Mouse (Mus musculus) stomach, postnatal 0 days (tissue): ENCODE results near the gene Abcc4. TPM values are rescaled to one million over a fixed set of nuclear protein-coding genes. Genes with fewer than 3 reads are reported as not detected.

Experiments
- ATAC-seq: fragments of 200-750 bp; cut with Nextera tagmentation; 2 replicates; pipeline ENCODE4 v1.8.0; 2017; ENCODE audit not compliant: low FRiP score, low TSS enrichment
- DNase-seq: peaks from one replicate; pipeline ENCODE4 v3.0.0-alpha.2; 2016; ENCODE audit warnings: low spot score
- H3K27ac ChIP-seq: fragments of 300-500 bp; sonication (generic); replicated peaks from 2 replicates; pipeline ENCODE4 v1.5.1; 2014; ENCODE audit warnings: mild to moderate bottlenecking, control low read depth
- H3K27me3 ChIP-seq: fragments of 300-500 bp; sonication (generic); 2 replicates; pipeline ENCODE4 v1.6.1; 2014; ENCODE audit warnings: low read length; ENCODE audit not compliant: control insufficient read depth, insufficient read depth
- H3K36me3 ChIP-seq: fragments of 300-500 bp; sonication (generic); 2 replicates; pipeline ENCODE4 v1.6.1; 2014; ENCODE audit warnings: low read length, mixed read lengths; ENCODE audit not compliant: control insufficient read depth, insufficient read depth
- H3K4me1 ChIP-seq: fragments of 300-500 bp; sonication (generic); replicated peaks from 2 replicates; pipeline ENCODE4 v1.6.1; 2014; ENCODE audit warnings: antibody characterized with exemption; ENCODE audit not compliant: control insufficient read depth, insufficient read depth
- H3K4me2 ChIP-seq: fragments of 300-500 bp; sonication (generic); replicated peaks from 2 replicates; pipeline ENCODE4 v1.6.1; 2014; ENCODE audit warnings: low read depth, mild to moderate bottlenecking, control low read depth, moderate library complexity
- H3K4me3 ChIP-seq: fragments of 300-500 bp; sonication (generic); 2 replicates; pipeline ENCODE4 v1.5.1; 2014; ENCODE audit warnings: low read depth, low read length, control low read depth
- H3K9ac ChIP-seq: fragments of 300-500 bp; sonication (generic); 2 replicates; pipeline ENCODE4 v1.6.1; 2014; ENCODE audit warnings: mild to moderate bottlenecking, low read length, control low read depth, mixed read lengths
- H3K9me3 ChIP-seq: fragments of 300-500 bp; sonication (generic); 2 replicates; pipeline ENCODE4 v1.6.1; 2016; ENCODE audit warnings: low read length; ENCODE audit not compliant: control insufficient read depth
- CTCF ChIP-seq: IDR thresholded peaks from 2 replicates; pipeline ENCODE4 v1.5.1; 2016; ENCODE audit warnings: antibody characterized with exemption, low read depth, mild to moderate bottlenecking, moderate library complexity
- EP300 ChIP-seq: optimal IDR thresholded peaks from 2 replicates; pipeline ENCODE3; 2016; ENCODE audit warnings: antibody characterized with exemption
- WGBS: fragments of 180-500 bp; shearing (Covaris S2); extraction: QIAGEN DNeasy Blood & Tissue Kit; methylation state at CpG from one replicate; pipeline ENCODE4 v1.1.7; 2014; 5-methylcytosine and 5-hydroxymethylcytosine counted together
- polyA plus RNA-seq: library from polyadenylated mRNA; unstranded; fragments of >200 nt; fragmentation: Nextera tagmentation; extraction: Ambion mirVana; gene quantifications from 2 replicates; pipeline ENCODE4 v1.2.1, GENCODE M21; 2015

The Abcc4 gene
- polyA plus RNA-seq, 1 experiment from 2014 or later = 1.9 TPM

- Histone ChIP-seq H3K4me3 (no peak overlapping the region), H3K36me3 (no peaks in the 10 kb centered on the region), H3K9me3 (no peaks in the 10 kb centered on the region), H3K27ac (no peak overlapping the region), H3K27me3 (no peaks in the 10 kb centered on the region), H3K4me2 (no peak overlapping the region), H3K4me1 (no peaks in the 10 kb centered on the region), H3K9ac (no peak overlapping the region)
- DNase-seq = no peak
- TF ChIP-seq EP300 = no peak
- no peak for TF ChIP-seq CTCF
- 65% methylated on average over 7 of the region's 7 CpGs for whole genome bisulfite sequencing
- ATAC-seq = no peak
These were observed 215.5 kb downstream of the Abcc4 start for GRCm38 (mm10) chr14:118490525-118490924.

DNA sequence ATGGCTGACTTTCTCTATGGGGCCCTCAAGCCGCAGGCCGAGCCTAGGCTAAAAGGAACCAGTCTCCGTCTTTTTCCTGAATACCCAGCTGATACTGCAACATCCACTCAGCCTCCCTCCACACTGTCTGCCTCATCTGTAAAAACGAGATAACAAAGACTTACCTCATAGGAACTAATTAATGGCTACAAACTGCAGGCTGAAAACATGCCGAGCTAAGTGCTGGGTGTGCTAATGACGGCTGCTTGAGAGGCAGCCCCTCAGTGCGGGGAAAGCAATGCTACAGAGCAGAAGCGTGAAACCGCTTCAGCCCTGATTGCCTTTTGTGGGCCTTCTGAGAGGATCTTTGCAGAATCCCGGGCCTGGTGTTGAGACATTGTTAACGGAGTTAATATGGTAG lies 219.7 kb downstream of the Abcc4 start:
- H3K9ac ChIP-seq = no peak overlapping the region
- WGBS = 87% methylated on average over 11 of the region's 11 CpGs
- no peak overlapping the region for H3K4me2 ChIP-seq
- no peaks in the 10 kb centered on the region for H3K36me3 ChIP-seq
- DNase-seq (no peak), ATAC-seq (no peak)
- no peak overlapping the region for H3K4me3 ChIP-seq
- H3K27ac ChIP-seq = no peak overlapping the region
- no peaks in the 10 kb centered on the region for H3K9me3 ChIP-seq
- H3K27me3 ChIP-seq = no peaks in the 10 kb centered on the region
- H3K4me1 ChIP-seq = no peaks in the 10 kb centered on the region
- no peak for TF ChIP-seq EP300
- no peak for TF ChIP-seq CTCF

DNA sequence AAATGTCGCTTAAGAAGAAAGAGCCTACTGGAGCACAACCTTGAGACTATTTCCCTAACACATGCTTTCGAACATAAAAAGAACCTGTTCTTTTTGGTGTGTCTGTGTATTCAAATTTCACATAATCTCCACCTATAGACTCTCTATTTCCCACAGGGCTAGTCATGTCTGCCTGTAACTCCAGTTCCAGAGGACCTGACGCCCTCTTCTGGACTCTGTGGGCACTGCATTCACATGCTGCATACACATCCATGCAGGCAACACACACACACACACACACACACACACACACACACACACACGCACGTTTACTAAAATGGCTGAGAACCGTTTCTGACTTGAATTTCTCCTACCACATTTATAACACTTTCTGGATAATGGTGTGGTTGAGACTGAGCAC lies 220.4 kb downstream of the Abcc4 start:
- no peak overlapping the region for H3K27ac ChIP-seq
- DNase-seq (no peak), ATAC-seq (no peak)
- no peaks in the 10 kb centered on the region for H3K9me3 ChIP-seq
- no peak overlapping the region for H3K4me2 ChIP-seq
- H3K36me3 ChIP-seq = no peaks in the 10 kb centered on the region
- H3K4me3 ChIP-seq = no peak overlapping the region
- H3K27me3 ChIP-seq = no peaks in the 10 kb centered on the region
- no peaks in the 10 kb centered on the region for H3K4me1 ChIP-seq
- peak; percentile 28; the same call in 1 of the 2 replicates for TF ChIP-seq CTCF
- no peak for TF ChIP-seq EP300
- no peak overlapping the region for H3K9ac ChIP-seq
- 92% methylated on average over 6 of the region's 6 CpGs for WGBS

- DNase-seq = no peak
- Histone ChIP-seq H3K9me3 (no peaks in the 10 kb centered on the region), H3K4me3 (no peak overlapping the region), H3K36me3 (no peaks in the 10 kb centered on the region), H3K4me1 (no peaks in the 10 kb centered on the region), H3K9ac (no peak overlapping the region), H3K4me2 (no peak overlapping the region), H3K27me3 (no peaks in the 10 kb centered on the region), H3K27ac (0 out of 2 replicates have a peak overlapping the region, but pooled peaks have one; percentile 9)
- ATAC-seq = no peak
- no peak for TF ChIP-seq CTCF
- no peak for TF ChIP-seq EP300
- 60% methylated on average over 5 of the region's 5 CpGs for WGBS
These were observed 223.7 kb downstream of the Abcc4 start for GRCm38 (mm10) chr14:118482320-118482719.

GRCm38 (mm10) chr14:118481779-118482178 lies 224.2 kb downstream of the Abcc4 start:
- no peak for ATAC-seq
- no peak for DNase-seq
- Histone ChIP-seq H3K9me3 (no peaks in the 10 kb centered on the region), H3K27me3 (no peaks in the 10 kb centered on the region), H3K36me3 (no peaks in the 10 kb centered on the region), H3K4me3 (no peak overlapping the region), H3K4me1 (no peaks in the 10 kb centered on the region), H3K27ac (no peak overlapping the region), H3K4me2 (no peak overlapping the region), H3K9ac (no peak overlapping the region)
- 59% methylated on average over 5 of the region's 5 CpGs for WGBS
- no peak for TF ChIP-seq EP300
- TF ChIP-seq CTCF = no peak

DNA sequence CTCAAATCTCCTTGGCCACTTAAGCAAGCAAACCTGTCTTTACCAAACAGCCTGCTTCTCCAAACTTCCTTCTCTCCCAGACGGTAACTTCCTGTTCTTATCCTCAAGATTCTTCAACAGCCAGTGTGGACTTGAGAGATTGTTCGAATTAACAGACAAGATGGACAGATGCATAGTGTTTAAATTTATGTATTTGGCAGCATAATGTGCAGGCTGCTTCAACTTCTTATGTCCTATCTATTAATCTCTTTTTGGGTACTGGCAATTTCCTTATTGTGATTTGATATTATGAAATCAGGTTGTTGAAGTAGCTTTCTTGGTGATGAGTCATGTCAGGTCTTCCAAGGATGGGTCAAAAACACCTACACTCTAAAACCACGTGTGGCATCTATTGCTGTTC lies 229.7 kb downstream of the Abcc4 start:
- no peak for ATAC-seq
- Histone ChIP-seq H3K4me2 (no peak overlapping the region), H3K9me3 (no peaks in the 10 kb centered on the region), H3K36me3 (no peaks in the 10 kb centered on the region), H3K27ac (no peak overlapping the region), H3K4me1 (no peaks in the 10 kb centered on the region), H3K27me3 (no peaks in the 10 kb centered on the region), H3K4me3 (no peak overlapping the region), H3K9ac (no peak overlapping the region)
- TF ChIP-seq EP300 (no peak), CTCF (no peak)
- 59% methylated on average over 3 of the region's 3 CpGs for WGBS
- DNase-seq = no peak
